Mouse (Mus musculus) kidney, embryonic 14.5 days (tissue): ENCODE measurements around the gene Arid3a. TPM values are rescaled to one million over a fixed set of nuclear protein-coding genes. Genes with fewer than 3 reads are reported as not detected.

Experiments
- ATAC-seq: fragments of 200-750 bp; cut with Nextera tagmentation; 2 replicates; pipeline ENCODE4 v1.8.0; 2017; ENCODE audit warnings: moderate number of reproducible peaks, mild to moderate bottlenecking, moderate TSS enrichment, moderate library complexity; ENCODE audit not compliant: low FRiP score, low TSS enrichment
- H3K27ac ChIP-seq: fragments of 300-500 bp; sonication (generic); 2 replicates; pipeline ENCODE4 v1.5.1; 2014; ENCODE audit warnings: low read depth, mild to moderate bottlenecking, low read length, moderate library complexity, mixed read lengths
- H3K27me3 ChIP-seq: fragments of 300-500 bp; sonication (generic); 2 replicates; pipeline ENCODE4 v1.6.1; 2014; ENCODE audit warnings: mild to moderate bottlenecking, low read length; ENCODE audit not compliant: control insufficient read depth, insufficient read depth
- H3K36me3 ChIP-seq: fragments of 300-500 bp; sonication (generic); 2 replicates; pipeline ENCODE4 v1.6.1; 2014; ENCODE audit warnings: low read length, mixed read lengths; ENCODE audit not compliant: control insufficient read depth, insufficient read depth
- H3K4me1 ChIP-seq: fragments of 300-500 bp; sonication (generic); 2 replicates; pipeline ENCODE4 v1.6.1; 2014; ENCODE audit warnings: low read length, mixed read lengths; ENCODE audit not compliant: control insufficient read depth, insufficient read depth
- H3K4me2 ChIP-seq: fragments of 300-500 bp; sonication (generic); replicated peaks from 2 replicates; pipeline ENCODE4 v1.6.1; 2014; ENCODE audit warnings: low read depth, mild to moderate bottlenecking, low read length
- H3K4me3 ChIP-seq: fragments of 300-500 bp; sonication (generic); 2 replicates; pipeline ENCODE4 v1.5.1; 2014; ENCODE audit warnings: mild to moderate bottlenecking, low read length
- H3K9ac ChIP-seq: fragments of 300-500 bp; sonication (generic); 2 replicates; pipeline ENCODE4 v1.6.1; 2014; ENCODE audit warnings: low read depth, mild to moderate bottlenecking, low read length, moderate library complexity
- H3K9me3 ChIP-seq: fragments of 300-500 bp; sonication (generic); 2 replicates; pipeline ENCODE4 v1.6.1; 2016; ENCODE audit warnings: low read length; ENCODE audit not compliant: control insufficient read depth
- WGBS: fragments of 180-500 bp; shearing (Covaris S2); extraction: QIAGEN DNeasy Blood & Tissue Kit; methylation state at CpG from one replicate; pipeline ENCODE4 v1.1.7; 2014; 5-methylcytosine and 5-hydroxymethylcytosine counted together
- polyA plus RNA-seq: library from polyadenylated mRNA; unstranded; fragments of >200 nt; fragmentation: Nextera tagmentation; extraction: Ambion mirVana; gene quantifications from 2 replicates; pipeline ENCODE4 v1.2.1, GENCODE M21; 2014

Gene Arid3a
- polyA plus RNA-seq, 1 experiment from 2014 or later: 12.3 TPM

- WGBS: 93% methylated on average over 22 of the region's 22 CpGs
- no peak for ATAC-seq
Observed at GRCm38 (mm10) chr10:79979401-79980155, 52.7 kb downstream of the Arid3a start.

GRCm38 (mm10) chr10:79983205-79983604 is 56.4 kb downstream of the Arid3a start:
- WGBS: 79% methylated on average over 5 of the region's 5 CpGs
- Histone ChIP-seq H3K27ac (no peak overlapping the region), H3K27me3 (no peaks in the 10 kb centered on the region), H3K9ac (peak overlapping the region; percentile 89; the same call in 1 of the 2 replicates), H3K4me3 (peak overlapping the region; percentile 62), H3K36me3 (peaks cover 21% of the 10 kb centered on the region), H3K9me3 (no peaks in the 10 kb centered on the region), H3K4me2 (peak overlapping the region; percentile 88), H3K4me1 (peaks cover 29% of the 10 kb centered on the region)
- ATAC-seq: no peak

More at GRCm38 (mm10) chr10:79979401-79980155, 52.7 kb downstream of the Arid3a start:
- Histone ChIP-seq H3K9ac (no peak overlapping the region), H3K4me1 (peaks cover 14% of the 10 kb centered on the region), H3K27me3 (no peaks in the 10 kb centered on the region), H3K36me3 (peaks cover 53% of the 10 kb centered on the region), H3K27ac (no peak overlapping the region), H3K9me3 (0 out of 2 replicates have a peak, but pooled peaks cover 5% of the 10 kb centered on the region), H3K4me2 (no peak overlapping the region), H3K4me3 (no peak overlapping the region)

- WGBS: 1% methylated on average over 21 of the region's 21 CpGs
- H3K9me3 ChIP-seq: no peaks in the 10 kb centered on the region
- H3K4me2 ChIP-seq: peak overlapping the region; percentile 88
- peak overlapping the region; percentile 62 for H3K4me3 ChIP-seq
- peak overlapping the region; percentile 91 for H3K27ac ChIP-seq
- H3K9ac ChIP-seq: peak overlapping the region; percentile 89
- H3K36me3 ChIP-seq: peaks cover 16% of the 10 kb centered on the region
- peaks cover 29% of the 10 kb centered on the region for H3K4me1 ChIP-seq
- no peaks in the 10 kb centered on the region for H3K27me3 ChIP-seq
- 0 out of 2 replicates have a peak, but pooled peaks have one; percentile 1 for ATAC-seq
Observed at GRCm38 (mm10) chr10:79983670-79984069, 56.8 kb downstream of the Arid3a start.

GRCm38 (mm10) chr10:79984195-79984816 is 57.5 kb downstream of the Arid3a start, which contains the start of gene Tmem259:
Gene Tmem259 (minus strand): TSS chr10:79984330.
- ATAC-seq: peak; percentile 71
- peak within 1 kb of the TSS; percentile 62 for H3K4me3 ChIP-seq
- H3K9me3 ChIP-seq: no peaks in the 10 kb centered on the region
- peak within 1 kb of the TSS; percentile 88 for H3K4me2 ChIP-seq
- H3K36me3 ChIP-seq: peaks cover 10% of the 10 kb centered on the region
- H3K27ac ChIP-seq: peak within 1 kb of the TSS; percentile 91
- peak within 1 kb of the TSS; percentile 89 for H3K9ac ChIP-seq
- under 1% methylated on average over 39 of the region's 49 CpGs for WGBS
- H3K4me1 ChIP-seq: peaks cover 30% of the 10 kb centered on the region
- no peaks in the 10 kb centered on the region for H3K27me3 ChIP-seq

- Histone ChIP-seq H3K36me3 (peaks cover 7% of the 10 kb centered on the region), H3K27ac (peak overlapping the region; percentile 91), H3K27me3 (no peaks in the 10 kb centered on the region), H3K4me2 (peak overlapping the region; percentile 88), H3K4me3 (peak overlapping the region; percentile 62), H3K9me3 (no peaks in the 10 kb centered on the region), H3K4me1 (peaks cover 36% of the 10 kb centered on the region), H3K9ac (peak overlapping the region; percentile 89)
- peak; percentile 92 for ATAC-seq
- under 1% methylated on average over 22 of the region's 22 CpGs for WGBS
Observed at GRCm38 (mm10) chr10:79984871-79985270, 58.0 kb downstream of the Arid3a start.

- peaks cover 38% of the 10 kb centered on the region for H3K4me1 ChIP-seq
- 5% methylated on average over 35 of the region's 35 CpGs for WGBS
Observed at GRCm38 (mm10) chr10:79985334-79986231, 58.7 kb downstream of the Arid3a start.

GRCm38 (mm10) chr10:79986232-79986878 is 59.5 kb downstream of the Arid3a start:
- H3K4me3 ChIP-seq: peak overlapping the region; percentile 62
- peak overlapping the region; percentile 24; the same call in 1 of the 2 replicates for H3K9ac ChIP-seq
- 42% methylated on average over 6 of the region's 6 CpGs for WGBS

More at GRCm38 (mm10) chr10:79985334-79986231, 58.7 kb downstream of the Arid3a start:
- Histone ChIP-seq H3K4me2 (peak overlapping the region; percentile 88), H3K9me3 (no peaks in the 10 kb centered on the region), H3K27ac (peak overlapping the region; percentile 91), H3K9ac (peak overlapping the region; percentile 53), H3K4me3 (peak overlapping the region; percentile 62), H3K36me3 (peaks cover 4% of the 10 kb centered on the region; the same call in 1 of the 2 replicates), H3K27me3 (no peaks in the 10 kb centered on the region)
- no peak for ATAC-seq

GRCm38 (mm10) chr10:79986963-79987362 is 60.1 kb downstream of the Arid3a start:
- no peak for ATAC-seq
- no peak overlapping the region; the same call in 1 of the 2 replicates for H3K9ac ChIP-seq
- H3K27me3 ChIP-seq: no peaks in the 10 kb centered on the region
- WGBS: 3% methylated on average over 11 of the region's 11 CpGs
- H3K9me3 ChIP-seq: peaks cover 9% of the 10 kb centered on the region; the same call in 1 of the 2 replicates
- H3K27ac ChIP-seq: peak overlapping the region; percentile 48
- H3K4me1 ChIP-seq: peaks cover 38% of the 10 kb centered on the region
- peaks cover 13% of the 10 kb centered on the region for H3K36me3 ChIP-seq
- H3K4me2 ChIP-seq: peak overlapping the region; percentile 59; the same call in 1 of the 2 replicates
- H3K4me3 ChIP-seq: no peak overlapping the region; the same call in 1 of the 2 replicates

More at GRCm38 (mm10) chr10:79986232-79986878, 59.5 kb downstream of the Arid3a start:
- Histone ChIP-seq H3K4me2 (peak overlapping the region; percentile 88), H3K4me1 (peaks cover 38% of the 10 kb centered on the region), H3K27me3 (no peaks in the 10 kb centered on the region), H3K27ac (peak overlapping the region; percentile 91), H3K9me3 (peaks cover 5% of the 10 kb centered on the region; the same call in 1 of the 2 replicates), H3K36me3 (peaks cover 8% of the 10 kb centered on the region; the same call in 1 of the 2 replicates)
- no peak for ATAC-seq
